Mouse (Mus musculus) midbrain, embryonic 15.5 days (tissue): ENCODE results near the gene Mas1. TPM values are rescaled to one million over a fixed set of nuclear protein-coding genes. Genes with fewer than 3 reads are reported as not detected.

Experiments
- ATAC-seq: fragments of 200-750 bp; cut with Nextera tagmentation; replicated peaks from 2 replicates; pipeline ENCODE4 v1.8.0; 2017; ENCODE audit warnings: moderate TSS enrichment
- H3K27ac ChIP-seq: fragments of 300-500 bp; sonication (generic); 2 replicates; pipeline ENCODE4 v1.5.1; 2015; ENCODE audit warnings: mild to moderate bottlenecking, inconsistent platforms
- H3K27me3 ChIP-seq: fragments of 300-500 bp; sonication (generic); replicated peaks from 2 replicates; pipeline ENCODE4 v1.6.1; 2015; ENCODE audit warnings: inconsistent platforms
- H3K36me3 ChIP-seq: fragments of 300-500 bp; sonication (generic); replicated peaks from 2 replicates; pipeline ENCODE4 v1.6.1; 2015; ENCODE audit warnings: inconsistent platforms
- H3K4me1 ChIP-seq: fragments of 300-500 bp; sonication (generic); 2 replicates; pipeline ENCODE4 v1.6.1; 2015; ENCODE audit warnings: inconsistent platforms
- H3K4me2 ChIP-seq: fragments of 300-500 bp; sonication (generic); 2 replicates; pipeline ENCODE4 v1.6.1; 2015; ENCODE audit warnings: inconsistent platforms, mild to moderate bottlenecking, moderate library complexity
- H3K4me3 ChIP-seq: fragments of 300-500 bp; sonication (generic); 2 replicates; pipeline ENCODE4 v1.5.1; 2015; ENCODE audit warnings: mild to moderate bottlenecking, inconsistent platforms
- H3K9ac ChIP-seq: fragments of 300-500 bp; sonication (generic); 2 replicates; pipeline ENCODE4 v1.6.1; 2015; ENCODE audit warnings: mild to moderate bottlenecking, inconsistent platforms
- H3K9me3 ChIP-seq: fragments of 300-500 bp; sonication (generic); 2 replicates; pipeline ENCODE4 v1.6.1; 2016; ENCODE audit warnings: inconsistent platforms
- WGBS: fragments of 180-500 bp; shearing (Covaris S2); methylation state at CpG from one replicate; pipeline ENCODE4 v1.1.7; 2015; ENCODE audit warnings: mixed read lengths; 5-methylcytosine and 5-hydroxymethylcytosine counted together
- polyA plus RNA-seq: library from polyadenylated mRNA; unstranded; fragments of >200 nt; fragmentation: Nextera tagmentation; extraction: Ambion mirVana; gene quantifications from 2 replicates; pipeline ENCODE4 v1.2.1, GENCODE M21; 2015

Mas1 gene
- 0.13 TPM in 1 of 2 replicates, not detected in the other for polyA plus RNA-seq

DNA sequence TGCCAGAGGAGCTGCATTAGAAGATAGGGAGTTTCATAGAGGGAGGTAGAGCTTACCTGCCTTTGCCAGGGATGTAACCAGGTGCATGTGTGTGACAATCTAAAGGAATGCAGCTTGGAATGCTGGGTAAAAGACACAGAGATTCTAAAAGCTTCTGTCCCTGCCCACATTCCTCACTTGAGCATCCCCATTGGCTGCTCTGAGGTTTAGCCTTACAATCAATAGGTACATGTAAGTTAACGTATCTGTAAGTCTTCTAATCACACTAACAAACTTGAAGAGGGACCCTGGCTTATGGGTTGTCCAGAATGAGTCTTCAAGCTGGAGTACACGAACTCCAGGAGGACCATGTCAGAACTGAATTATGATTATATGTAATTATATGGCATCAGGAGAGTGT is at the start of gene Mas1:
TSS of gene Mas1 (minus strand) at position 101 of the 400 bp plus-strand sequence.
- Histone ChIP-seq H3K27me3 (no peaks in the 10 kb centered on the region), H3K9me3 (no peaks in the 10 kb centered on the region), H3K4me1 (no peaks in the 10 kb centered on the region), H3K36me3 (no peaks in the 10 kb centered on the region), H3K9ac (no peak within 1 kb of the TSS), H3K4me2 (no peak within 1 kb of the TSS), H3K4me3 (no peak within 1 kb of the TSS), H3K27ac (no peak within 1 kb of the TSS)
- ATAC-seq: no peak
- 56% methylated on average over 2 of the region's 2 CpGs for WGBS

- Histone ChIP-seq H3K27ac (peak overlapping the region; percentile 86), H3K9ac (peak overlapping the region; percentile 84), H3K4me2 (peak overlapping the region; percentile 64), H3K4me3 (peak overlapping the region; percentile 62), H3K4me1 (peaks cover 21% of the 10 kb centered on the region), H3K27me3 (no peaks in the 10 kb centered on the region), H3K36me3 (peaks cover 43% of the 10 kb centered on the region), H3K9me3 (no peaks in the 10 kb centered on the region)
- ATAC-seq: peak; percentile 73
- under 1% methylated on average over 40 of the region's 40 CpGs for WGBS
Observed at GRCm38 (mm10) chr17:12916588-12917380, 48.8 kb upstream of the Mas1 start.

GRCm38 (mm10) chr17:12915881-12916583 is 48.1 kb upstream of the Mas1 start, which contains the start of gene Mrpl18:
Gene Mrpl18, minus strand, starts transcription at chr17:12916345.
- Histone ChIP-seq H3K27ac (peak within 1 kb of the TSS; percentile 86), H3K4me2 (peak within 1 kb of the TSS; percentile 79), H3K4me1 (peaks cover 21% of the 10 kb centered on the region), H3K9me3 (no peaks in the 10 kb centered on the region), H3K9ac (peak within 1 kb of the TSS; percentile 84), H3K27me3 (no peaks in the 10 kb centered on the region), H3K4me3 (peak within 1 kb of the TSS; percentile 62), H3K36me3 (peaks cover 39% of the 10 kb centered on the region)
- ATAC-seq: peak; percentile 99
- under 1% methylated on average over 56 of the region's 56 CpGs for WGBS

- Histone ChIP-seq H3K9me3 (no peaks in the 10 kb centered on the region), H3K4me3 (peak within 1 kb of the TSS; percentile 62), H3K9ac (peak within 1 kb of the TSS; percentile 84), H3K27me3 (no peaks in the 10 kb centered on the region), H3K36me3 (peaks cover 39% of the 10 kb centered on the region), H3K4me1 (peaks cover 21% of the 10 kb centered on the region), H3K27ac (peak within 1 kb of the TSS; percentile 86), H3K4me2 (peak within 1 kb of the TSS; percentile 79)
- peak; percentile 11 for ATAC-seq
- WGBS: 2% methylated on average over 18 of the region's 18 CpGs
Observed at GRCm38 (mm10) chr17:12915488-12915880, 47.5 kb upstream of the Mas1 start, which contains the start of gene Tcp1. Gene Tcp1, plus strand, starts transcription at chr17:12915701.

GRCm38 (mm10) chr17:12910391-12910790 is 42.4 kb upstream of the Mas1 start:
- H3K27me3 ChIP-seq: no peaks in the 10 kb centered on the region
- no peak for ATAC-seq
- H3K4me3 ChIP-seq: no peak overlapping the region
- 88% methylated on average over 8 of the region's 8 CpGs for WGBS
- no peak overlapping the region for H3K9ac ChIP-seq
- no peak overlapping the region for H3K27ac ChIP-seq
- no peaks in the 10 kb centered on the region for H3K9me3 ChIP-seq
- H3K4me1 ChIP-seq: peaks cover 8% of the 10 kb centered on the region
- peaks cover 38% of the 10 kb centered on the region; the same call in 1 of the 2 replicates for H3K36me3 ChIP-seq
- no peak overlapping the region for H3K4me2 ChIP-seq

DNA sequence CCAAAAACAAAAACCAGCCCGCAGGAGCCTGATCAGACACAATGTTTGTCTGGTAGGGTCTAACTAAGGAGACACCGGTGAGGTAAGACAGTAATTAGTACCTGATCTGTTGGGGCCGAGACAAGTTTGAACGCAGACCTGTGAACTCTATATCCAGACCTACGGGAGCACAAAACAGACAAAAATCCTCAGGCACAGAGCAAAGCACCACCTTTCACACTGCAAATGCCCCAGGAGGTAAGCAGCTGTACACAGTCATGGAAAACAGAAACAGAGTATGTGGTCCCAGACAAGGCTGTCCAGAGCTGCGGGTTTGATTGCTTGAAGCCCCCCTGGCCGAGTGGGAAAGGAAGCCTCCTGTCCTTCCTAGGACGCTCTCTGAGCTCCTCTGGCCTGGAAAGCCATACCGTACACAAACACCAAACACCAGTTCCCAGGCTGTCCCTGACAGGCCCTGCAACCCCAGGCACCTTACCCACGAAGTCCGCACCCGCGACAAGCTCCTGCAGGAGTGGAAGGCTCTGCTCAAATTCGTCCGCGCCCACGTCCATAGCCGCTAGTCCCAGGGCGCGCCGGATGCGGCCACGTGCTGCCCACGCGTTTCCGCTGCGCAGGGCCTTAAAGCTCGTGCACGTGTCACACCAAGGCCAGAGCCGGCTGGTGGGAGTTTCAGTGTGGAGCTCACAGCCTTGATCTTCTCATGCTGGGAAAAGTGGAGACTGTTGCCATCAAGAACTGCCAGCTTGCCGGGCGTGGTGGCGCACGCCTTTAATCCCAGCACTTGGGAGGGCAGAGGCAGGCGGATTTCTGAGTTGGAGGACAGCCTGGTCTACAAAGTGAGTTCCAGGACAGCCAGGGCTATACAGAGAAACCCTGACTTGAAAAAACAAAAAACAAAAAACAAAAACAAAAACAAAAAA is 41.7 kb upstream of the Mas1 start, which contains the start of gene Pnldc1:
TSS of gene Pnldc1 (minus strand) at position 870 of the 920 bp plus-strand sequence.
- WGBS: 76% methylated on average over 35 of the region's 35 CpGs
- no peak within 1 kb of the TSS for H3K4me2 ChIP-seq
- H3K36me3 ChIP-seq: peaks cover 38% of the 10 kb centered on the region; the same call in 1 of the 2 replicates
- ATAC-seq: no peak
- no peaks in the 10 kb centered on the region for H3K27me3 ChIP-seq
- no peak within 1 kb of the TSS for H3K4me3 ChIP-seq
- no peak within 1 kb of the TSS for H3K27ac ChIP-seq
- H3K9me3 ChIP-seq: no peaks in the 10 kb centered on the region
- H3K9ac ChIP-seq: no peak within 1 kb of the TSS
- peaks cover under 1% of the 10 kb centered on the region; the same call in 1 of the 2 replicates for H3K4me1 ChIP-seq

DNA sequence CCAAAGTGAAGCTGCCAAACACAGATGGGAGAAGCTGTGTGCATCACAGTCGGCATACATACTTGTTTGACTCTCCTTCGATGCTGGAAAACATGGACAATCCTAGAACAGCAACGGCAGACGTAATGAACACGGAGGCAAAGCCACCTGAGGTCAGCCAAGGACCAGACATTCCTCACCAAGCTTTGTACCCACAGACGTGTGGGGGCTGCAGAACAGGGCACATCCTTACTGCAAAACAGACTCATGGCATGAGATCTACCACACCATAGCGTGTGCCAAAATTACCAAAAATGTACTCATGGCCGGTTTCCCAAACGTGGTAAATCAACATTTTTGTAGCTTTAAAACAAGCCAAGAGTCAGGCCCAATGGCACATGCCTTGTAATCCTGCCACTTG is 38.5 kb upstream of the Mas1 start:
- Histone ChIP-seq H3K4me2 (no peak overlapping the region), H3K9me3 (no peaks in the 10 kb centered on the region), H3K36me3 (peaks cover 20% of the 10 kb centered on the region; the same call in 1 of the 2 replicates), H3K27me3 (no peaks in the 10 kb centered on the region), H3K4me3 (no peak overlapping the region), H3K4me1 (no peaks in the 10 kb centered on the region), H3K9ac (no peak overlapping the region), H3K27ac (no peak overlapping the region)
- 91% methylated on average over 9 of the region's 9 CpGs for WGBS
- no peak for ATAC-seq

- ATAC-seq: no peak
- no peak overlapping the region for H3K4me2 ChIP-seq
- H3K9ac ChIP-seq: no peak overlapping the region
- no peaks in the 10 kb centered on the region for H3K9me3 ChIP-seq
- H3K4me1 ChIP-seq: no peaks in the 10 kb centered on the region
- H3K4me3 ChIP-seq: no peak overlapping the region
- peaks cover 16% of the 10 kb centered on the region; the same call in 1 of the 2 replicates for H3K36me3 ChIP-seq
- H3K27me3 ChIP-seq: no peaks in the 10 kb centered on the region
- 91% methylated on average over 4 of the region's 4 CpGs for WGBS
- H3K27ac ChIP-seq: no peak overlapping the region
Observed at GRCm38 (mm10) chr17:12905810-12906209, 37.9 kb upstream of the Mas1 start.

DNA sequence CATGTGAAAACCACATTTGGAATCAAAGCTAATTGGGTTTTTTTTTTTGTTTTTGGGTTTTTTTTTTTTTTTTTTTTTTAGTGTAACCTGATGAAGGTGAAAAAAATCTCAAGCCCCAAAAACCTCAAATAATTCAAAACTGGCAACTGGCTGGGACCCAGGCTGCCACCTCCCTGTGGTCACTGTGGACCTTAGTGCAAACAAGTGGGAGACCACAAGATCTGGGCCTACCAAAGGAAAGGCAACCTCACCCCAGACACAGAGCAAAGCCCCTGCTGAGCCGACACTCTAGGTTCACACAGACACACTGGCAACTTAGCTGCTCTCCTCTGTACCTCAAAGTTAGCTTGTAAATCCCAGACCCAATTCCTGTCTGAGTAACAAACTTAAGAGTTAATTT is 36.4 kb upstream of the Mas1 start:
- no peak for ATAC-seq
- H3K27me3 ChIP-seq: no peaks in the 10 kb centered on the region
- 83% methylated on average over 1 of the region's 1 CpGs for WGBS
- no peak overlapping the region for H3K4me3 ChIP-seq
- H3K27ac ChIP-seq: no peak overlapping the region
- H3K4me2 ChIP-seq: no peak overlapping the region
- no peak overlapping the region for H3K9ac ChIP-seq
- H3K36me3 ChIP-seq: 0 out of 2 replicates have a peak, but pooled peaks cover 11% of the 10 kb centered on the region
- no peaks in the 10 kb centered on the region for H3K9me3 ChIP-seq
- no peaks in the 10 kb centered on the region for H3K4me1 ChIP-seq

- Histone ChIP-seq H3K27ac (no peak overlapping the region), H3K4me2 (no peak overlapping the region), H3K9me3 (no peaks in the 10 kb centered on the region), H3K36me3 (0 out of 2 replicates have a peak, but pooled peaks cover 6% of the 10 kb centered on the region), H3K4me3 (no peak overlapping the region), H3K4me1 (no peaks in the 10 kb centered on the region), H3K27me3 (no peaks in the 10 kb centered on the region), H3K9ac (no peak overlapping the region)
- ATAC-seq: no peak
- WGBS: 11% methylated on average over 11 of the region's 12 CpGs
Observed at GRCm38 (mm10) chr17:12903372-12904333, 35.7 kb upstream of the Mas1 start.

DNA sequence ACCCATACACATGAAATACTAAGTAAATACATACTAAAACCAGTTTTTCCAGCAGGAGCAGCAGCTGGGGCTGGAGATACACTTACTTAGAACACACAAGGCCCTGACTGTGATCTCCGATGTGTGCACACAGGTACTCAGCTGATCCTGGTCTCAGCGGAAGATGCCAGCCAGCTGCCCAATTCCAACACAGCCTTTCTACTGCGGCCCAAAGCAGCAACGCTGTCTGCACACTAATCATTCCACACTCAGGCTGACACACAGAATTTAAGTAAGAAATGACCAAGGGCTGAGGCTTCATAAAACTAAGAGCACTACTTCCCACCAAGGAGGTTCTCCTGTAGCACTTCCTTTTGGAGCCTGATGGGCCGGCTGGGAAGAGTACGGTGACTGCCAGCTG is 34.3 kb upstream of the Mas1 start:
- H3K36me3 ChIP-seq: 0 out of 2 replicates have a peak, but pooled peaks cover 6% of the 10 kb centered on the region
- H3K9ac ChIP-seq: no peak overlapping the region
- 93% methylated on average over 6 of the region's 6 CpGs for WGBS
- no peaks in the 10 kb centered on the region for H3K4me1 ChIP-seq
- no peak overlapping the region for H3K4me2 ChIP-seq
- no peak overlapping the region for H3K4me3 ChIP-seq
- no peaks in the 10 kb centered on the region for H3K9me3 ChIP-seq
- no peak for ATAC-seq
- H3K27me3 ChIP-seq: no peaks in the 10 kb centered on the region
- H3K27ac ChIP-seq: no peak overlapping the region
